Mouse (Mus musculus) gastrocnemius, adult 2 months (tissue): ENCODE measurements around the gene Ubap2l. TPM values are rescaled to one million over a fixed set of nuclear protein-coding genes. Genes with fewer than 3 reads are reported as not detected.

ENCODE experiments used
- DNase-seq: peaks from one replicate; pipeline ENCODE4 v3.0.0; 2022
- H3K27ac ChIP-seq: fragments of 200-600 bp; 2 replicates; pipeline ENCODE4 v1.8.1; 2022; ENCODE audit warnings: mild to moderate bottlenecking
- H3K4me3 ChIP-seq: fragments of 200-600 bp; 2 replicates; pipeline ENCODE4 v1.8.1; 2022; ENCODE audit warnings: mild to moderate bottlenecking, moderate library complexity
- CTCF ChIP-seq: fragments of 200-600 bp; IDR thresholded peaks from 2 replicates; pipeline ENCODE4 v1.8.1; 2022; ENCODE audit warnings: antibody characterized with exemption, mild to moderate bottlenecking, moderate library complexity
- intact Hi-C: fragments of 180-260 bp; cut with DNase I; formaldehyde crosslinking; loops from one replicate; pipeline ENCODE4 v1.15.1; 2025
- total RNA-seq, 2 experiments: library from RNA; stranded (reverse); gene quantifications; 2 replicates each; pipeline ENCODE4 v1.2.3; 2021

The Ubap2l gene
- total RNA-seq, 2 experiments from 2014 or later = 94.5 to 104 TPM

DNA sequence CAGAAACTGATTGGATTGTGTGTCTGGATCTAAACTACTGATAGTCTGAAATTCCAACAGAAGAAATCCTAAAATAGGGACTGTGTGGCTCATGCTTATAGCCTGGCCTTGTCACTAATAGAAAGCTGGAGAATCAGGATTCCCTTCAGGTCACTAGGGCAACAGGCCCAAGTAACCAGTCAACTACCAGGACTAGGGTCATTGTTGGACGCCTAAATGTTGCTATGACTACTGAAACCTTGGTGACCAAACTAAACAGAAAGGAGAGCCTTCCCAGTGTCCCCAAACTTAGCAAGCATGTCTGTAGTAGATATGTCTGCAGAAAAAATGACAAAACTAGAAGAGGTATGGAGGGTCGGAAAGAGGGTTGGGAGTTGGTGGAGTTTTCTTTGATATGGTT, 10.1 kb upstream of the Ubap2l start:
- no peak for TF ChIP-seq CTCF
- DNase-seq = no peak
- no peak overlapping the region for H3K4me3 ChIP-seq
- intact Hi-C loops = no loop called here
- H3K27ac ChIP-seq = no peak overlapping the region

DNA sequence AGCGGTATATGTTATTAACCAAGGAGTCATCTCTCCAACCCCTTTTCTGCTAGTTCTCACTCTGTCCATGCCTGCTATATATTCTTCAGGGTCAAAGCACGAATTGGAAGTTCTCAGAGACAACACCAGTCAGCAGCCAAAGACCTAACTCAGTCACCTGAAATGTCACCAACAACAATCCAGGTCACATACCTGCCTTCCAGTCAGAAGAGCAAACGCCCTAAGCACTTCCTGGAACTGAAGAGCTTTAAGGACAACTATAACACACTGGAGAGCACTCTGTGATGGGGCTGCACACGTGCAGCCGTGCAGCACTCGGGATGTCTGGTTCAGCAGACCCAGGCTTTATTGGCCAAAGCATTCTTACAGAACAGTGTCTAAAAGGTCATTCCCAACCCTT, 9.1 kb upstream of the Ubap2l start:
- TF ChIP-seq CTCF = no peak
- Histone ChIP-seq H3K4me3 (no peak overlapping the region), H3K27ac (no peak overlapping the region)
- no peak for DNase-seq
- intact Hi-C loops = no loop called here

GRCm38 (mm10) chr3:90051441-90052350, 732 bp downstream of the Ubap2l start, which contains the start of gene 4933434E20Rik:
4933434E20Rik (plus strand) TSS chr3:90051636.
- Histone ChIP-seq H3K4me3 (peak within 1 kb of the TSS; percentile 88), H3K27ac (peak within 1 kb of the TSS; percentile 98)
- DNase-seq = peak; percentile 79
- intact Hi-C loops = loop anchor here (5.0 kb wide), 1 partner anchor 49 kb away; no protein-coding TSS in a partner anchor
- TF ChIP-seq CTCF = 0 out of 2 replicates have a peak, but pooled peaks have one; percentile 4

GRCm38 (mm10) chr3:90049691-90050090, 2.7 kb downstream of the Ubap2l start:
- H3K27ac ChIP-seq = no peak overlapping the region
- no peak for DNase-seq
- no peak for TF ChIP-seq CTCF
- H3K4me3 ChIP-seq = no peak overlapping the region
- intact Hi-C loops = loop anchor here (5.0 kb wide), 1 partner anchor 47 kb away; no protein-coding TSS in a partner anchor

DNA sequence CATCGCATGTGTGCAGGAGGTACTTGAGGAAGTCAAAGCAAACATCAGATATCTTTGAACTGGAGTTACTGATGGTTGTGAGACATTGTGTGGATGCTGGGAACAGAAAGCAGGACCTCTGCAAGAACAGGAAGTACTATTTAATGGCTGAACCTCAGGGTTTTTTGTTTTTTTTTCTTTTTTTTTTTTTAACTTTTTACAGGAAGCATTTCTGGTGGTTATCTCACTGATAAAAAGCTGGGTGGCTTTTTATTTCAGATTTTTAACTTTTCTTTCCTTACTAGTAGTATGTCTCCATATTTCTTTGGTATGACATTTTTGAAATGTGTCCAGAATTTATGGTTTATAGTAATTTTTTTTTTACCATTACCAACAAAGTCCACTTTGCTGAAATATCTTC, 16.2 kb downstream of the Ubap2l start:
- no peak for TF ChIP-seq CTCF
- Histone ChIP-seq H3K27ac (no peak overlapping the region), H3K4me3 (no peak overlapping the region)
- intact Hi-C loops = no loop called here
- DNase-seq = no peak

GRCm38 (mm10) chr3:90034653-90035052, 17.8 kb downstream of the Ubap2l start:
- DNase-seq = no peak
- TF ChIP-seq CTCF = no peak
- H3K4me3 ChIP-seq = no peak overlapping the region
- H3K27ac ChIP-seq = no peak overlapping the region
- intact Hi-C loops = no loop called here

DNA sequence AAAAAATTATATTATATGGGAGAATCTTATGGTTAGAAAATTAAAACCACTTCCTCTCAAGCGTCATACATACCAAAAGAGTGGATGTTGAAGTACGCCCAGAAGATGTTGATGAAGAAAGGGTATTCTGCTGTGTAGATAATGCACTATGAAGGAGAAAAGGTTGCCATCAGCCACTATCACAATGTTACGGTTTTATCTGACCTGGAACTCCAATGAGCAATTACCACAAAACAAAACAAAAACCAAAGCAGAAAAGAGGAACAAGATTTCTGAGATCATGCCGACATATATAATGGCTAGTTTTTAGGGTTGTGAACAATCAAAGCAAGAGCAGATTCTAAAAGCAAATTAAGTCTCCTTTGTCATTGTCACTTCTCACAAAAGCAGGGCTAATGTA, 35.8 kb downstream of the Ubap2l start:
- intact Hi-C loops = no loop called here
- no peak for TF ChIP-seq CTCF
- H3K27ac ChIP-seq = no peak overlapping the region

DNA sequence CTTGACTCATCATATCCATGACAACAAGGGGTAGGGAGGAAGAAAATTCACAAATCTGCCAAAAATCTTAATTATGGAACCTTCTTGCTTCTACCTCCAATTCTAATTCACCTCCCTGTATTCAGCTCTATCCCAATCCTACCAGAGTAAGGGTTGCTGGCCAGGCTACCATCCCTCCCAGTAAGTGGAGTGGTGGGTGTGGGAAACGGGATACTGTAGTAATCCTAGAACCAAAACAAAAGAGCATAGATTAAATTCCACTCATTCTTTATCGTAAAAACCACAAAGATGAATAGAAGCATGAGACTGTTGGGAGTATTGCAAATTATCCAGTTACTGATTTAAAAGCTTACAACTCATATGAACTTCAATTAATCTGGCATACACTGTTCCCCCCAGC, 42.1 kb downstream of the Ubap2l start:
- intact Hi-C loops = no loop called here
- Histone ChIP-seq H3K4me3 (no peak overlapping the region), H3K27ac (no peak overlapping the region)
- no peak for TF ChIP-seq CTCF
- DNase-seq = no peak

More for the DNA sequence above, 35.8 kb downstream of the Ubap2l start:
- no peak overlapping the region for H3K4me3 ChIP-seq
- DNase-seq = no peak

GRCm38 (mm10) chr3:90004091-90004796, 48.2 kb downstream of the Ubap2l start:
- no peak for DNase-seq
- Histone ChIP-seq H3K27ac (no peak overlapping the region), H3K4me3 (no peak overlapping the region)
- TF ChIP-seq CTCF = no peak
- intact Hi-C loops = loop anchor here (5.0 kb wide), 1 partner anchor 48 kb away; the partner anchor contains the start of genes 4933434E20Rik and Ubap2l

DNA sequence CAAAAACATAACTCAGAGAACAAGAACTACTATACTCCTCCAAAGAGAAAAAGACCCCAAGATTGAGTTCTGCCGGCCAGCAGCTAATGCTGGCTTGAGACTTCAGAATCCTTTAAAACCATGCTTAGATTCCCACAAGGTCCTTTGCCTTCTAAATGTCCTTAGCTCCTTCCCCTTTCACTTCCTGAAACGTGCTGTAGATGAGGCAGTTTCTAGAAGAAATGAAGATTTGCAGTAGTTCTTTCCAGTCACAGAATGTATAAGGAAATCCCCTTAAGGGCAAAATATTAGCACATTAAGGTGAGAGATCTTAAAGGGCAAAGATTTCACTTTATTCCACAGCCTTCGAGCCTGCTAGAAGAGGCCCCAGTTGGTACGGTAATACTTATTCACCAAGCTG, 52.6 kb downstream of the Ubap2l start:
- Histone ChIP-seq H3K4me3 (no peak overlapping the region; the same call in 1 of the 2 replicates), H3K27ac (peak overlapping the region; percentile 97; the same call in 1 of the 2 replicates)
- no peak for DNase-seq
- intact Hi-C loops = loop anchor here (5.0 kb wide), 1 partner anchor 52 kb away; the partner anchor contains the start of genes 4933434E20Rik and Ubap2l
- TF ChIP-seq CTCF = no peak

GRCm38 (mm10) chr3:89999090-89999489, 53.3 kb downstream of the Ubap2l start:
- no peak for DNase-seq
- Histone ChIP-seq H3K4me3 (peak overlapping the region; percentile 95), H3K27ac (peak overlapping the region; percentile 97)
- intact Hi-C loops = no loop called here
- TF ChIP-seq CTCF = no peak

- peak; percentile 41 for TF ChIP-seq CTCF
- Histone ChIP-seq H3K27ac (peak within 1 kb of the TSS; percentile 97), H3K4me3 (peak within 1 kb of the TSS; percentile 95)
- peak; percentile 93 for DNase-seq
- intact Hi-C loops = no loop called here
Observed at GRCm38 (mm10) chr3:89998612-89999054, 53.8 kb downstream of the Ubap2l start, which contains the start of gene Hax1. Hax1 (minus strand) TSS chr3:89998780.
